In genomic region chr7:25406468-25406867, GRCm38 (mm10) we compare ENCODE assay signal across 23 mouse cellular contexts. TPM values are rescaled to one million over a fixed set of nuclear protein-coding genes. Genes with fewer than 3 reads are reported as not detected.
"Had no signal": no experiment of that assay in that cellular context is flagged by ENCODE, and none has a peak within 500 bp of the region (broad histone marks: within the 10 kb centered on the region; RNA-seq: fewer than 3 reads in every experiment).

No protein-coding gene starts in this region.

- H3K36me3 ChIP-seq: liver, embryonic 15.5 days; lung, embryonic 15.5 days; midbrain, embryonic 10.5 days; midbrain, embryonic 12.5 days; neural tube, embryonic 12.5 days had no signal

- DNase-seq: liver, postnatal 0 days; lung, adult 2 months; lung, postnatal 14 days; midbrain, embryonic 14.5 days; right cerebral cortex, postnatal 14 days; spleen, adult 18-20 months; thymus, adult 18-20 months; thymus, postnatal 14 days; thymus, postnatal 36 days had no signal

- H3K27ac ChIP-seq: liver, embryonic 15.5 days; lung, embryonic 15.5 days; macrophage; midbrain, embryonic 10.5 days; midbrain, embryonic 12.5 days; neural tube, embryonic 12.5 days had no signal

- H3K27me3 ChIP-seq: liver, embryonic 15.5 days; lung, embryonic 15.5 days; midbrain, embryonic 12.5 days; neural tube, embryonic 12.5 days had no signal

- ATAC-seq: liver, postnatal 0 days; lung, postnatal 0 days; midbrain, embryonic 16.5 days had no signal

- H3K9me3 ChIP-seq: liver, embryonic 15.5 days; lung, embryonic 15.5 days; midbrain, embryonic 10.5 days; midbrain, embryonic 12.5 days; neural tube, embryonic 12.5 days had no signal

- H3K4me3 ChIP-seq: liver, embryonic 15.5 days; lung, embryonic 15.5 days; midbrain, embryonic 10.5 days; midbrain, embryonic 12.5 days; neural tube, embryonic 12.5 days had no signal

- H3K9ac ChIP-seq: liver, embryonic 15.5 days; liver, postnatal 0 days; lung, embryonic 15.5 days; midbrain, embryonic 12.5 days; neural tube, embryonic 12.5 days had no signal

- H3K4me1 ChIP-seq: midbrain, embryonic 12.5 days had no signal

- H3K4me2 ChIP-seq: liver, embryonic 15.5 days; lung, embryonic 15.5 days; midbrain, embryonic 12.5 days; neural tube, embryonic 12.5 days had no signal

RNA-seq across cellular contexts. Expression of gene Cxcl17, which starts 6.2 kb away (rescaled TPM):
- total RNA-seq: megakaryocyte, adult 5-6 weeks; megakaryocyte-erythroid progenitor cell, adult 5-6 weeks; neutrophil, adult 5-6 weeks had no signal
- polyA plus RNA-seq: liver, embryonic 15.5 days; liver, postnatal 0 days; macrophage; small intestine, adult 2 months had no signal

RNA-seq across cellular contexts. Expression of gene Cnfn, which starts 36.9 kb away (rescaled TPM):
- total RNA-seq: megakaryocyte, adult 5-6 weeks; megakaryocyte-erythroid progenitor cell, adult 5-6 weeks; neutrophil, adult 5-6 weeks had no signal
- polyA plus RNA-seq: liver, postnatal 0 days; lung, postnatal 0 days; macrophage; midbrain, embryonic 10.5 days; midbrain, embryonic 12.5 days; midbrain, embryonic 14.5 days; midbrain, embryonic 16.5 days; neural tube, embryonic 12.5 days; neural tube, embryonic 14.5 days; stomach, embryonic 14.5 days had no signal
